Mouse (Mus musculus) liver, embryonic 14.5 days (tissue): ENCODE data around the gene Tbc1d25.

Experiments used
- CTCF ChIP-seq: IDR thresholded peaks from 2 replicates; pipeline ENCODE4 v1.5.1; 2016; ENCODE audit warnings: antibody characterized with exemption, low read depth, control low read depth
- EP300 ChIP-seq: IDR thresholded peaks from 2 replicates; pipeline ENCODE4 v1.6.1; 2016; ENCODE audit warnings: antibody characterized with exemption, low read depth

- TF ChIP-seq CTCF = no peak
- no peak for TF ChIP-seq EP300
Measured at GRCm38 (mm10) chrX:8163076-8163475, 12.9 kb downstream of the Tbc1d25 start.
